Mouse (Mus musculus) heart, postnatal 0 days (tissue): ENCODE measurements around the gene Tm9sf2. TPM values are rescaled to one million over a fixed set of nuclear protein-coding genes. Genes with fewer than 3 reads are reported as not detected.
A peak's percentile ranks its signal among the peaks of the same experiment; 100 is the strongest.
"Not testable (repeated sequence)": the region's sequence is repeated elsewhere in the genome, so short reads cannot be mapped to it uniquely, and the experiment has no call there.

Source experiments
- ATAC-seq: fragments of 200-750 bp; cut with Nextera tagmentation; 2 replicates; pipeline ENCODE4 v1.8.0; 2017; ENCODE audit warnings: low read depth, moderate number of reproducible peaks, moderate library complexity; ENCODE audit not compliant: insufficient read depth
- DNase-seq: peaks from one replicate; pipeline ENCODE4 v3.0.0-alpha.2; 2016; ENCODE audit warnings: low spot score
- H3K27ac ChIP-seq: fragments of 300-500 bp; sonication (generic); 2 replicates; pipeline ENCODE4 v1.5.1; 2014; ENCODE audit warnings: low read depth, mild to moderate bottlenecking
- H3K27me3 ChIP-seq: fragments of 300-500 bp; sonication (generic); 2 replicates; pipeline ENCODE4 v1.6.1; 2014; ENCODE audit warnings: low read length, mixed read lengths; ENCODE audit not compliant: control insufficient read depth, insufficient read depth
- H3K36me3 ChIP-seq: fragments of 300-500 bp; sonication (generic); replicated peaks from 2 replicates; pipeline ENCODE4 v1.6.1; 2014; ENCODE audit warnings: low read length, mixed read lengths; ENCODE audit not compliant: control insufficient read depth, insufficient read depth
- H3K4me1 ChIP-seq: fragments of 300-500 bp; sonication (generic); 2 replicates; pipeline ENCODE4 v1.6.1; 2014; ENCODE audit warnings: antibody characterized with exemption; ENCODE audit not compliant: control insufficient read depth, insufficient read depth
- H3K4me2 ChIP-seq: fragments of 300-500 bp; sonication (generic); 2 replicates; pipeline ENCODE4 v1.6.1; 2014; ENCODE audit warnings: low read depth, mild to moderate bottlenecking, low read length, moderate library complexity
- H3K4me3 ChIP-seq: fragments of 300-500 bp; sonication (generic); 2 replicates; pipeline ENCODE4 v1.5.1; 2014; ENCODE audit warnings: low read depth, low read length
- H3K9ac ChIP-seq: fragments of 300-500 bp; sonication (generic); replicated peaks from 2 replicates; pipeline ENCODE4 v1.6.1; 2014; ENCODE audit warnings: low read depth, low read length, mixed read lengths
- H3K9me3 ChIP-seq: fragments of 300-500 bp; sonication (generic); replicated peaks from 2 replicates; pipeline ENCODE4 v1.6.1; 2016; ENCODE audit warnings: low read length; ENCODE audit not compliant: control insufficient read depth
- CTCF ChIP-seq: IDR thresholded peaks from 2 replicates; pipeline ENCODE4 v1.5.1; 2016; ENCODE audit warnings: antibody characterized with exemption, control low read depth, low read depth
- EP300 ChIP-seq: IDR thresholded peaks from 2 replicates; pipeline ENCODE4 v1.6.1; 2016; ENCODE audit warnings: antibody characterized with exemption, low read depth
- WGBS: fragments of 180-500 bp; shearing (Covaris S2); extraction: QIAGEN DNeasy Blood & Tissue Kit; methylation state at CpG from one replicate; pipeline ENCODE4 v1.1.7; 2014; 5-methylcytosine and 5-hydroxymethylcytosine counted together
- polyA plus RNA-seq: library from polyadenylated mRNA; unstranded; fragments of >200 nt; fragmentation: Nextera tagmentation; extraction: Ambion mirVana; gene quantifications from 2 replicates; pipeline ENCODE4 v1.2.1, GENCODE M21; 2015
- total RNA-seq: library from RNA; depleted of rRNA; stranded (reverse); fragments of >200 nt; gene quantifications from 2 replicates; pipeline ENCODE4 v1.2.3, GENCODE M21; 2014; ENCODE audit warnings: low replicate concordance

The Tm9sf2 gene
- total and polyA plus RNA-seq, 2 experiments from 2014 or later, result 104 to 117 TPM

DNA sequence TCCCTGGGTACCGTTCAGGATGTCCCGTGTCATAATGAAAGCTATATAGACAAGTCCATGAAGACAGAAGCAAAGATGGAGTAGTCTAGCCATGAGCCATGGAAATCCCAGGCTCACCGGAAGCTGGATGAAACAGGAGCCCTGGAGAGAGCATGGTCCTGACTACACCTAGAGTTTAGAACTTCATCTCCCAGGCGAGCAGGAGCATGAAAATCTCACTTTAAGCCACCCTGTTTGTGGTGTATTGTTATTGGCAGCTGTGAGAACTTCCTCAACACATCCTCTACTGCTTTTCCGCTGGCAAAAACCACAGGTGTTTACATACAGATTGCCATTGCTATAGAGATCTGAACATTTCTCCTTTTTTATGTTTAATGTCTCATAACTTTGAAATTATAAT lies 43.2 kb upstream of the Tm9sf2 start:
- Histone ChIP-seq H3K27me3 (peaks cover 33% of the 10 kb centered on the region), H3K36me3 (no peaks in the 10 kb centered on the region), H3K9me3 (no peaks in the 10 kb centered on the region), H3K4me1 (0 out of 2 replicates have a peak, but pooled peaks cover 3% of the 10 kb centered on the region), H3K9ac (no peak overlapping the region), H3K4me2 (no peak overlapping the region), H3K27ac (no peak overlapping the region), H3K4me3 (no peak overlapping the region)
- DNase-seq (no peak), ATAC-seq (no peak)
- TF ChIP-seq EP300, result no peak
- no peak for TF ChIP-seq CTCF
- WGBS, result 67% methylated on average over 5 of the region's 5 CpGs

GRCm38 (mm10) chr14:122064519-122064918 lies 42.3 kb upstream of the Tm9sf2 start:
- H3K36me3 ChIP-seq, result no peaks in the 10 kb centered on the region
- no peak overlapping the region for H3K9ac ChIP-seq
- peaks cover 33% of the 10 kb centered on the region for H3K27me3 ChIP-seq
- no peak overlapping the region for H3K27ac ChIP-seq
- H3K4me1 ChIP-seq, result peaks cover 10% of the 10 kb centered on the region; the same call in 1 of the 2 replicates
- no peak overlapping the region for H3K4me3 ChIP-seq
- H3K9me3 ChIP-seq, result no peaks in the 10 kb centered on the region
- 2% methylated on average over 2 of the region's 2 CpGs for WGBS
- no peak overlapping the region for H3K4me2 ChIP-seq
- TF ChIP-seq EP300, result no peak
- peak; percentile 94 for TF ChIP-seq CTCF
- DNase-seq, result peak; percentile 71
- no peak for ATAC-seq

DNA sequence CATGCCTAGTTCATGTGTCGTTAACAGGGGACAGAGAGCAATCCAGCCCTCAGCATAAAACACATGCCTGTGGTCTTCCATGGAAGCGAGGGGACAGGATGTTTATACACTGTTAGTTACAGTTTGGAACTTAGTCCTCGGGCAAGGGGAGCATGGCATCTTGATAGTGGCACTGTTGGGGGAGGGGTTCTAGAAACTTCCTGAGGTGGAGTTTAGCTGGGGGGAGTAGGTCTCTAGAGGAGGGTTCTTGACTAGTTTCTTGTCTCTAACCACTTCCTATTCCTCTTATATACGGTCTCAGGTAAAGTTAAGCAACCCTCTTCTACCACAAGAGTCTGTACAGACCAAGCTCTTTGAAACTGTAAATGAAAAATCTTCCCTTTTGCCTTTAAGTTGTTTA lies 40.6 kb upstream of the Tm9sf2 start:
- Histone ChIP-seq H3K36me3 (no peaks in the 10 kb centered on the region), H3K4me3 (no peak overlapping the region), H3K9me3 (no peaks in the 10 kb centered on the region), H3K4me1 (peaks cover 15% of the 10 kb centered on the region), H3K9ac (no peak overlapping the region), H3K27ac (no peak overlapping the region), H3K4me2 (no peak overlapping the region), H3K27me3 (peaks cover 46% of the 10 kb centered on the region)
- ATAC-seq (no peak), DNase-seq (no peak)
- TF ChIP-seq CTCF (no peak), EP300 (no peak)
- 64% methylated on average over 4 of the region's 4 CpGs for WGBS

DNA sequence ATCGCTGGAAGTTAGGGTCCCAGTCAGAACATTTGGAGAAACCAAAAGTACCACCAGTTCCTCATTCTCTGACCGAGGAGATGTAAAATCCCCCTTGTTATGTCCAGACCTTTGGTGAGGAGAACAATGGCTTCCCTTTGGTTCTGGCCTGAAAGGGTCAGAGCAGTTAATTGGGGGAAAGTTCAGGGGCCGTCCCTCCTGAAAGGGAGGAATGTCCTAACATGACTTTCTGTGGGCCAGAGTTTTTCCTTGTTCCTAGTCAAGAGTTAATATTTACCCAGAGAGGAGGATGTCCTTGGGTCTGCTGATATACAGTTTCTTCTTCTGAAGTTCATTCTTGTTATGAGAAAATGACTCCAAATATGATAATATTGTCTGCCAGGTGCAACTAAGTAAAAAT lies 38.8 kb upstream of the Tm9sf2 start:
- peaks cover 51% of the 10 kb centered on the region for H3K27me3 ChIP-seq
- not testable (repeated sequence) for H3K4me2 ChIP-seq, H3K36me3 ChIP-seq, H3K27ac ChIP-seq, H3K9me3 ChIP-seq, H3K4me3 ChIP-seq, ATAC-seq, H3K9ac ChIP-seq, DNase-seq
- 77% methylated on average over 3 of the region's 3 CpGs for WGBS
- peaks cover 15% of the 10 kb centered on the region for H3K4me1 ChIP-seq

GRCm38 (mm10) chr14:122068801-122069695 lies 37.8 kb upstream of the Tm9sf2 start:
- H3K4me2 ChIP-seq, result peak overlapping the region; percentile 7; the same call in 1 of the 2 replicates
- no peak overlapping the region for H3K9ac ChIP-seq
- peaks cover 15% of the 10 kb centered on the region for H3K4me1 ChIP-seq
- H3K4me3 ChIP-seq, result no peak overlapping the region
- WGBS, result 9% methylated on average over 11 of the region's 11 CpGs
- DNase-seq (peak; percentile 75), ATAC-seq (peak; percentile 83)
- TF ChIP-seq EP300 (peak; percentile 93), CTCF (peak; percentile 10; the same call in 1 of the 2 replicates)
- peaks cover 45% of the 10 kb centered on the region for H3K27me3 ChIP-seq
- H3K27ac ChIP-seq, result peak overlapping the region; percentile 4
- H3K36me3 ChIP-seq, result no peaks in the 10 kb centered on the region
- H3K9me3 ChIP-seq, result no peaks in the 10 kb centered on the region

GRCm38 (mm10) chr14:122069948-122070347 lies 36.9 kb upstream of the Tm9sf2 start:
- no peak overlapping the region for H3K9ac ChIP-seq

More at GRCm38 (mm10) chr14:122069948-122070347, 36.9 kb upstream of the Tm9sf2 start:
- Histone ChIP-seq H3K36me3 (no peaks in the 10 kb centered on the region), H3K9me3 (no peaks in the 10 kb centered on the region), H3K4me3 (no peak overlapping the region), H3K4me1 (peaks cover 15% of the 10 kb centered on the region), H3K27me3 (peaks cover 40% of the 10 kb centered on the region), H3K4me2 (no peak overlapping the region), H3K27ac (no peak overlapping the region)
- no peak for DNase-seq
- no peak for TF ChIP-seq CTCF
- no peak for TF ChIP-seq EP300
- ATAC-seq, result no peak
- 72% methylated on average over 3 of the region's 3 CpGs for WGBS
